Comparison of ENCODE assay signal across 8 mouse cellular contexts in genomic region chr11:78176402-78176862, GRCm38 (mm10). TPM values are rescaled to one million over a fixed set of nuclear protein-coding genes. Genes with fewer than 3 reads are reported as not detected.
DNase-seq lines count a peak whose midpoint lies in the region; ATAC-seq and TF ChIP-seq lines count a peak whose summit lies in the region.

Gene Nek8, minus strand, starts transcription at chr11:78176675.
Gene Tlcd1, plus strand, starts transcription at chr11:78176711.

- H3K4me3 ChIP-seq in hindbrain, postnatal 0 days (ENCODE audit: low read length), result peak within 1 kb of the TSS; percentile 55

- no peak for TF ChIP-seq CTCF in hindbrain, postnatal 0 days (IDR thresholded peaks at IDR 0.05; ENCODE audit: low read depth)

- peak; percentile 53 for ATAC-seq in activated CD4-positive, CD25-positive, alpha-beta regulatory T cell, adult 4 months
- peak; percentile 64 for ATAC-seq in hindbrain, postnatal 0 days
- peak; percentile 33 for ATAC-seq in megakaryocyte-erythroid progenitor cell, adult 5-6 weeks (replicated peaks; ENCODE audit: low FRiP score, low TSS enrichment, poor library complexity, severe bottlenecking)

- peak within 1 kb of the TSS; percentile 59 for H3K4me2 ChIP-seq in hindbrain, postnatal 0 days (ENCODE audit: low read depth, low read length)

- DNase-seq in cerebellum, postnatal 36 days, result peak; percentile 68 to 73
- DNase-seq in gastrocnemius, postnatal 10 days, result peak; percentile 82
- peak; percentile 90 for DNase-seq in hindbrain, postnatal 0 days (ENCODE audit: low spot score)
- DNase-seq in left cerebral cortex, postnatal 25 days (ENCODE audit: low spot score in 2 of 2), result peak; percentile 82 to 83
- peak; percentile 87 to 89 for DNase-seq in right cerebral cortex, postnatal 10 days (ENCODE audit: low spot score in 2 of 2)
- DNase-seq in urinary bladder, postnatal 4 days (ENCODE audit: low spot score in 2 of 2), result peak; percentile 87 to 89

- H3K4me1 ChIP-seq in hindbrain, postnatal 0 days (ENCODE audit: insufficient read depth, low read length), result peaks cover 9% of the 10 kb centered on the region; the same call in 1 of the 2 replicates

- under 1% methylated on average over 32 of the region's 32 CpGs for WGBS in hindbrain, postnatal 0 days

- H3K27me3 ChIP-seq in hindbrain, postnatal 0 days (ENCODE audit: insufficient read depth, low read length), result no peaks in the 10 kb centered on the region

- peaks cover 20% of the 10 kb centered on the region for H3K36me3 ChIP-seq in hindbrain, postnatal 0 days (ENCODE audit: insufficient read depth, low read length)

- peak within 1 kb of the TSS; percentile 46 for H3K9ac ChIP-seq in hindbrain, postnatal 0 days (replicated peaks; ENCODE audit: low read length)

- no peaks in the 10 kb centered on the region for H3K9me3 ChIP-seq in hindbrain, postnatal 0 days (ENCODE audit: low read length)

- peak within 1 kb of the TSS; percentile 91 for H3K27ac ChIP-seq in hindbrain, postnatal 0 days

- intact Hi-C loops in left cerebral cortex, postnatal 25 days (cut with DNase I), result loop anchor here (2.0 to 10.0 kb wide), 3 partner anchors 24 to 352 kb away; partner anchors contain the start of gene Dhrs13

RNA-seq across cellular contexts. Expression of gene Nek8, which starts in this region (rescaled TPM):
- 10 to 100 TPM in 1 of 2 experiments, 1 to 10 TPM in 1; 9.4 to 13.2 TPM for polyA plus RNA-seq in activated CD4-positive, CD25-positive, alpha-beta regulatory T cell, adult 4 months (2017; shearing (Covaris generic))
- total RNA-seq in gastrocnemius, postnatal 10 days (2021), result 1 to 10 TPM; 3.1 to 3.7 TPM
- 7.6 and 11.8 TPM in 2 replicates for total RNA-seq in hindbrain, postnatal 0 days (2014; rRNA removed)
- polyA plus RNA-seq in hindbrain, postnatal 0 days (2015; fragmentation: Nextera tagmentation; extraction: Ambion mirVana), result 7.3 and 7.7 TPM in 2 replicates
- total RNA-seq in left cerebral cortex, postnatal 25 days (2021), result 1 to 10 TPM; 3.1 to 3.2 TPM
- 26.7 and 38.5 TPM in 2 replicates for total RNA-seq in megakaryocyte-erythroid progenitor cell, adult 5-6 weeks (2014; fragmentation: Nextera tagmentation)
- total RNA-seq in megakaryocyte-erythroid progenitor cell, adult 5-6 weeks (2017), result 3.7 and 7.4 TPM in 2 replicates

RNA-seq across cellular contexts. Expression of gene Tlcd1, which starts in this region (rescaled TPM):
- polyA plus RNA-seq in activated CD4-positive, CD25-positive, alpha-beta regulatory T cell, adult 4 months (2017; shearing (Covaris generic)), result 1 to 10 TPM; 2.3 to 4.3 TPM
- total RNA-seq in gastrocnemius, postnatal 10 days (2021), result 10 to 100 TPM in 1 of 2 experiments, 1 to 10 TPM in 1; 7.4 to 11.9 TPM
- total RNA-seq in hindbrain, postnatal 0 days (2014; rRNA removed), result 37.5 and 46.1 TPM in 2 replicates
- polyA plus RNA-seq in hindbrain, postnatal 0 days (2015; fragmentation: Nextera tagmentation; extraction: Ambion mirVana), result 36.8 and 42.6 TPM in 2 replicates
- 10 to 100 TPM; 29.2 to 30.1 TPM for total RNA-seq in left cerebral cortex, postnatal 25 days (2021)
- 24.4 and 25.2 TPM in 2 replicates for total RNA-seq in megakaryocyte-erythroid progenitor cell, adult 5-6 weeks (2014; fragmentation: Nextera tagmentation)
- 13.3 and 19.6 TPM in 2 replicates for total RNA-seq in megakaryocyte-erythroid progenitor cell, adult 5-6 weeks (2017)

Comparison
In these comparisons a context has a peak if more than half of its experiments do, and no peak if none do; other contexts are left out.
1. Peak in every context shown above with its lines: DNase-seq, ATAC-seq, H3K4me3 ChIP-seq and H3K27ac ChIP-seq.